Mouse (Mus musculus): ENCODE measurements around the gene Prkce. TPM values are rescaled to one million over a fixed set of nuclear protein-coding genes. Genes with fewer than 3 reads are reported as not detected.

Prkce gene
- polyA plus RNA-seq, 1 experiment from 2014 or later = 6.6 TPM

GRCm38 (mm10) chr17:86150867-86151348, 16.7 kb upstream of the Prkce start:
- ATAC-seq = peak; percentile 63
- no peak for TF ChIP-seq CTCF (IDR thresholded peaks at IDR 0.05)
- ChIA-PET CTCF (interaction anchor here (1.1 kb wide), 1 partner anchor 9 kb away, joined by 3 read pairs; no protein-coding TSS in a partner anchor), POLR2A (interaction anchor here (0.5 kb wide), 1 partner anchor 1193 kb away, joined by 3 read pairs; no protein-coding TSS in a partner anchor)
- no peaks in the 10 kb centered on the region for H3K27me3 ChIP-seq
- in situ Hi-C loops (cut with MboI; ENCODE audit: low pct_unique_long_range_greater_than_20kb) = no loop called here
- peak; percentile 25 for DNase-seq (ENCODE audit: low read depth, low spot score)

DNA sequence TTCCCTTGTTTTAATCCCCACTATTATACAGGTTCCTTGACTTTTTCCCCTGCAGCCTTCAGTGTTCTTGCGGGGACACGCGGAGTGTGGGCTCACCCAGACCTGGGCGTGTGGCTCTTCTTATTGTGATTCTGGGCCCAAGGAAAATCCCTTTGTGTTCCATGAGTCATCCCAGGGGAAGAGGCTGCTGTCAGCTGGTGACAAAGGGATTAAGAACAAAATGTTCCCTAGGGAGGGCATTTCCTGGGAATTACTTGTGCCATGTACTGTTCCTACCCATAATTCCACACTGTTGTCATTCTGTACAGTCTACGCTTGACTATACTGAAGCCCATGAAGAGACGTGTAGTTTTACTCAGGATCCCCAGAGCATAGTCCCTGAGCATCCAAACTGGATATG, 10.6 kb upstream of the Prkce start:
- ATAC-seq (no peak), DNase-seq (ENCODE audit: low read depth, low spot score) (no peak)
- no peaks in the 10 kb centered on the region for H3K27me3 ChIP-seq
- in situ Hi-C loops (cut with MboI; ENCODE audit: low pct_unique_long_range_greater_than_20kb) = no loop called here
- TF ChIP-seq CTCF (IDR thresholded peaks at IDR 0.05) = no peak
- ChIA-PET CTCF (no interaction called here), POLR2A (no interaction called here)

- TF ChIP-seq CTCF (IDR thresholded peaks at IDR 0.05) = no peak
- no peaks in the 10 kb centered on the region for H3K27me3 ChIP-seq
- CTCF ChIA-PET = interaction anchor here (1.6 kb wide), 1 partner anchor 282 kb away, joined by 4 read pairs; no protein-coding TSS in a partner anchor
- DNase-seq (ENCODE audit: low read depth, low spot score) (no peak), ATAC-seq (no peak)
- POLR2A ChIA-PET = no interaction called here
- in situ Hi-C loops (cut with MboI; ENCODE audit: low pct_unique_long_range_greater_than_20kb) = loop anchor here (10.0 kb wide), 1 partner anchor 742 kb away; no protein-coding TSS in a partner anchor
These were observed 4.9 kb upstream of the Prkce start for GRCm38 (mm10) chr17:86162672-86163071.

DNA sequence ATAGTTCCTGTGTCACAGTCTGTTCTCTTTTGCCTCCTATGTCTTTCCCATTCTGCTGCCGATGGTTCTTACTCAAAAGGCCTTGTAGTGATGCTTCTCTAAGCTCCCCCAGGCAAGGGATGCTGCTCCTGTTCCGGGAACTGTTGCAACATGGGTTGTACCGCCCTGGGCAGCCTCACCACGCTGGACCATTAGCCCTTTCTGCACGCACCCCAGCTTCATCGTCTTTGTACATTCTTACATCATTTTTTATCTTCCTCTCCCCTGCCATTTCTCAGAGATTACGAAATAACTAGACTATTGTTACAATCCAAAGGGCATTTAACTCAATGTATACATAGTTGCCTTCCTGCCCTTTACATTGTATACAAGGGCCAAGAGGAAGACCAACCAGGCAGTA, 3.2 kb upstream of the Prkce start:
- no peak for TF ChIP-seq CTCF (IDR thresholded peaks at IDR 0.05)

GRCm38 (mm10) chr17:86166051-86166566, 1.5 kb upstream of the Prkce start:
- CTCF ChIA-PET = interaction anchor here (1.8 kb wide), 1 partner anchor 307 kb away, joined by 4 read pairs; no protein-coding TSS in a partner anchor
- no peak for ATAC-seq
- TF ChIP-seq CTCF (IDR thresholded peaks at IDR 0.05) = no peak
- H3K27me3 ChIP-seq = no peaks in the 10 kb centered on the region
- in situ Hi-C loops (cut with MboI; ENCODE audit: low pct_unique_long_range_greater_than_20kb) = loop anchor here (5.0 to 10.0 kb wide), 3 partner anchors 126 to 739 kb away; no protein-coding TSS in a partner anchor
- DNase-seq (ENCODE audit: low read depth, low spot score) = no peak
- POLR2A ChIA-PET = interaction anchor here (0.6 to 0.7 kb wide), 2 partner anchors 185 to 190 kb away, joined by 4 read pairs; no protein-coding TSS in a partner anchor

More for the DNA sequence above, 3.2 kb upstream of the Prkce start:
- H3K27me3 ChIP-seq = no peaks in the 10 kb centered on the region
- ChIA-PET POLR2A (no interaction called here), CTCF (interaction anchor here (1.8 kb wide), 1 partner anchor 308 kb away, joined by 4 read pairs; no protein-coding TSS in a partner anchor)
- in situ Hi-C loops (cut with MboI; ENCODE audit: low pct_unique_long_range_greater_than_20kb) = loop anchor here (10.0 kb wide), 1 partner anchor 740 kb away; no protein-coding TSS in a partner anchor
- DNase-seq (ENCODE audit: low read depth, low spot score) (no peak), ATAC-seq (no peak)

DNA sequence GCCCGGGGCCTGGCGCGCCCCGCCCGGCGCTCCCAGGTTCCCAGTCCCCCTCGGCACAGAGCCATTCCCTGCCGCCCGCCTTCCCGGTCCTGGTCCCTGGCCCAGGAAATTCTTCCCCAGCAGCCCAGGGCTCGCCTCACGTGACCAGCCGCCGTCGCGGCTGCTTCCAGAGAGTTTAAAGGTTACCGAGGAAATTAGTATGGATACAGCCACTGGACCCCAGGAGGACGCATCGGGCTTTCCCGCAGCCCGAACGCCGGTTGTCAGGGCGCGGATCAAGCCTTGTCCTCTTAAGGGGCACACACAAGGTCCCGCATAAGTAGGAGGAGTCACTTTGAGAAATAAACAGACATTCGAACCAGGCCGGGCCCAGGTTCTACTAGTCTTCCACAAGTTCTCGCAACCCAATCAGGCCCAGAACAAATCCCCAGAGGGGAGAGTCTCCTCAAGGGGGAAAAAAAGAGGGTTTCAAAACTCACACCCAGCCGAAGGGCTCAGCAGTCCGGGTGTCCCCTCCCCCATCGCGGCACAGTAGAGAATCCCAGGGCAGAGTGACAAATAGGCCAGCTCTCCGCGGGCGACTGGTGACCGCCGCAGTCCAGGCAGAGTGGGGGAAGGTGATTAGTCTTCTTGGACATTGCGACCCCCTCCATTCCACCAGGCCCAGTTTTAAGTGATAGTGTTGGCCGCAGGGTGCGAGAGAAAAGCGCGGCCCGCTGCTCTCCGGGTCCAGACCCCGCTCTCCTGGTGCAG, 842 bp upstream of the Prkce start:
- ChIA-PET POLR2A (interaction anchor here (0.6 to 0.7 kb wide), 6 partner anchors 43 to 696 kb away, joined by 3 to 5 read pairs (median 3); no protein-coding TSS in a partner anchor), CTCF (no interaction called here)
- DNase-seq (ENCODE audit: low read depth, low spot score) = no peak
- in situ Hi-C loops (cut with MboI; ENCODE audit: low pct_unique_long_range_greater_than_20kb) = loop anchor here (5.0 to 10.0 kb wide), 3 partner anchors 126 to 738 kb away; no protein-coding TSS in a partner anchor
- ATAC-seq = peak; percentile 35
- TF ChIP-seq CTCF (IDR thresholded peaks at IDR 0.05) = no peak
- H3K27me3 ChIP-seq = no peaks in the 10 kb centered on the region

- ChIA-PET CTCF (interaction anchor here (1.9 kb wide), 1 partner anchor 276 kb away, joined by 5 read pairs; no protein-coding TSS in a partner anchor), POLR2A (interaction anchor here (0.6 kb wide), 1 partner anchor 285 kb away, joined by 3 read pairs; no protein-coding TSS in a partner anchor)
- in situ Hi-C loops (cut with MboI; ENCODE audit: low pct_unique_long_range_greater_than_20kb) = loop anchor here (5.0 to 10.0 kb wide), 3 partner anchors 124 to 736 kb away; no protein-coding TSS in a partner anchor
- no peaks in the 10 kb centered on the region for H3K27me3 ChIP-seq
- ATAC-seq (peak; percentile 2), DNase-seq (ENCODE audit: low read depth, low spot score) (no peak)
- TF ChIP-seq CTCF (IDR thresholded peaks at IDR 0.05) = no peak
These were observed 821 bp downstream of the Prkce start for GRCm38 (mm10) chr17:86168231-86168981.

GRCm38 (mm10) chr17:86169092-86169491, 1.5 kb downstream of the Prkce start:
- ATAC-seq (no peak), DNase-seq (ENCODE audit: low read depth, low spot score) (no peak)
- ChIA-PET POLR2A (interaction anchor here (0.8 kb wide), 1 partner anchor 19 kb away, joined by 3 read pairs; no protein-coding TSS in a partner anchor), CTCF (interaction anchor here (1.0 to 1.9 kb wide), 3 partner anchors 13 to 275 kb away, joined by 3 to 5 read pairs (median 5); no protein-coding TSS in a partner anchor)
- no peaks in the 10 kb centered on the region for H3K27me3 ChIP-seq
- no peak for TF ChIP-seq CTCF (IDR thresholded peaks at IDR 0.05)
- in situ Hi-C loops (cut with MboI; ENCODE audit: low pct_unique_long_range_greater_than_20kb) = loop anchor here (5.0 to 10.0 kb wide), 3 partner anchors 123 to 736 kb away; no protein-coding TSS in a partner anchor

DNA sequence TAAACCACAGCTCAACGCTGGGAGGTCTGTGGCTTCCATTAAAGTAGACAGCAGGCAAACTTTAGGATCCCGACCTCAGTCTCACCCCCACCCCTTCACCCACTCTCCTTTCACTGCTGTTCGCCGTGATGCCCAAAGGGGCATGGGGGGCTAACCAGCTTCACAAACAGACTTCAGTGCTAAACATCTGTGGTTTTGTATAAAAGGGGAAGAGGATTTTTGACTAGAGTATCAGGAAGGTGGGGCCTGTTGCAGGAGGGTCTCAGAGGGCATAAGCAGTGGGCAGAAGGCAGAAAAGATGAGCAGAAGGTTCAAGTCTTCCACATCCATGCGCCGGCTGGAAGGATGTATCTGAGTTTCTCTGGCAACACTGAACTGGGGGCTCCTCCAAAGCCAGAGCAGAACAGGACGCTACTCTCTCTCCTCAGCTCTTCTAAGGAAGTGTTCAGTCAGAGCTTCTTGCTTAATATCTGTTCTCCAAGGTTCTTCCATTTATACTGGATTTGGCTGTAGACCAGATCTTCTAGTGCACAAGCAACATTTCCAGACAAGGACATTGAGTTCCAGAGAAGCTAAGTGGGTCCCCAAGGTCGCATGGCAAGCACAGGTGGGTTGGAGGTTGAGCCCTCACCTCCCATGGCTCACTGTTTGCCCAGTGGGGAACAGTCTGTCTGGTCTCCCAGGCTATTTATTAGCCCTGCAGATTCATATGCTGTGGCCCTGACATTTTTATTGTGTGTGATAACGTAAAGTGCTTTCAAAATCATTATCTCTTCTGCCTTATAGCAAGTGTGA, 2.8 kb downstream of the Prkce start:
- in situ Hi-C loops (cut with MboI; ENCODE audit: low pct_unique_long_range_greater_than_20kb) = no loop called here
- ATAC-seq = no peak
- no peak for TF ChIP-seq CTCF (IDR thresholded peaks at IDR 0.05)
- H3K27me3 ChIP-seq = no peaks in the 10 kb centered on the region
- DNase-seq (ENCODE audit: low read depth, low spot score) = no peak
- ChIA-PET CTCF (interaction anchor here (1.2 kb wide), 1 partner anchor 12 kb away, joined by 5 read pairs; no protein-coding TSS in a partner anchor), POLR2A (no interaction called here)
